Mouse (Mus musculus) gastrocnemius, postnatal 25 days (tissue): ENCODE data around the gene Ube2v1. TPM values are rescaled to one million over a fixed set of nuclear protein-coding genes. Genes with fewer than 3 reads are reported as not detected.

Source experiments
- DNase-seq: peaks from one replicate; pipeline ENCODE4 v3.0.0; 2022
- total RNA-seq, 2 experiments: library from RNA; stranded (reverse); gene quantifications; 1 replicate in 1 of 2; 2 replicates in 1 of 2; pipeline ENCODE4 v1.2.3; 2021

Gene Ube2v1
- total RNA-seq, 2 experiments from 2014 or later, result 157 to 160 TPM

DNA sequence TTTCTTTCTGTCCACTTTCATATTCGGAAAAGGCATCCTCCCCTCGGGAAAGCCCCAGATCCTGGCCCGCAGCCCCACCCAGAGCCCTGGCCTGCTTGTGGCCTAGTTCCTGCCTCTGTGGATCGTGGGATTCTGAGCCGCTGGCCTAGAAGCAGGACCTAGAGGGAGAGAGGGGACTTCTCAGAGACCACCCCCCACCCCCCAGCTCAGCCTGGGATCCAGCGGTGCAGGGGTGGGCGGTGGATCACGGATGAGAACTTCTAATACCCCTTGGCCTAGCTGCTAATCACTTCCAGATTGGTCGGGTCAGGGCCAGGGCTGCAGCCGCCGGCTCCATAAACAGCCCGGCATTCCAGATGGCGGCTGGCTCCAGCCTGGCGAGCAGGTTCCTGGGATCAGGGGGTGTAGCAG, 36.1 kb downstream of the Ube2v1 start:
- DNase-seq, result peak; percentile 78

DNA sequence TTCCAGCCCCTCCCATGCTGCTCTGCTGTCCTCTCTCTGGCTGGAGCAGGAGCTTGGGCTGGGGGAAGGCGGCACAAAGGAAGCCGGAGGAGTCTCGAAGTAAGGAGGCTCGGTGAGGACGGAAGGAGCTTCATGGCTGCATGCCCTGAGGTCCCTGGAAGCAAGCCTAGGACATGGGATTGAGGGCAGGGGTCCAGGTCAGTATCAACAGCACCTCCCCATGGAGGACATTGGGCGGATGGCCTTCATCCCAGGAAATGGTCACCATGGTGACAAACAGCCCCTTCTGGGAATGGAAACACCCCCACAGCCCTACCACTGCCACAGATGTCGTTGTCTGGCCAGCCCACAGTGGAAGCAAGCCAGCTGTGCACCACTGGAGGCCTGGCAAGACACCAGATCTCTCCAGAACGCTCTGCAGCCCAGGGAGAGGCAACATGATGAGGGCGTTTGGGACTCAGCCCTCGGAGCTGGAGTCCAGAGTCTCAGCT, 37.4 kb downstream of the Ube2v1 start:
- DNase-seq, result peak; percentile 93

- DNase-seq, result no peak
These were observed 38.2 kb downstream of the Ube2v1 start for GRCm38 (mm10) chr2:167593551-167594250.

DNA sequence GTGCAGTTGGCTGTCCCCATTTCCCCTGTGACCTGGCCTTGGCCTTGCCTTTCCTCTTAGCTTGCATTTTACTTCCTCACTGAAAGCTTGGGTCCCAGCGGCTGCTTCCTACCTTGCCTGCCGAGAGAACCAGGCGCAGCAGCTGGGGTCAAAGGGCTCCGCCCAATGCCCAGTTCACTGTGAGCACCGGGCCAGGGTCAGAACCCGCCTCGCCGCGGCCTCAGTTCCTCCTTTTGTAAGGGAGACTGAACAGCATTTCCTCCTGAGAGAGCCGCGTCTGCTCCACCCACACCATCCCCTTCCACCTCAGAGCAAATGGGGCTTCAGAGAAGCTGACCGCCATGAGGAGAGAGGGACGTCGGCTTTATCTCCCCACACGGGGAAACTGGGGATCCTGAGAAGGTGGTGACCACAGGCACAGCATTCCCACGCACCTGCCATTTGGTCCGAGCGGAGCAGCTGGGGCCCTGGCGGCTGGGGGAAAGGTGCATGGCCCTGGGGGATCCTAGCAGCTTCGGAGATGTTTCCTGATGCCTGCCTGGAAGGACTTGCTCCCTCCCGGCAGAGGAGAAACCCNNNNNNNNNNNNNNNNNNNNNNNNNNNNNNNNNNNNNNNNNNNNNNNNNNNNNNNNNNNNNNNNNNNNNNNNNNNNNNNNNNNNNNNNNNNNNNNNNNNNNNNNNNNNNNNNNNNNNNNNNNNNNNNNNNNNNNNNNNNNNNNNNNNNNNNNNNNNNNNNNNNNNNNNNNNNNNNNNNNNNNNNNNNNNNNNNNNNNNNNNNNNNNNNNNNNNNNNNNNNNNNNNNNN, 42.9 kb downstream of the Ube2v1 start:
- peak; percentile 62 for DNase-seq

DNA sequence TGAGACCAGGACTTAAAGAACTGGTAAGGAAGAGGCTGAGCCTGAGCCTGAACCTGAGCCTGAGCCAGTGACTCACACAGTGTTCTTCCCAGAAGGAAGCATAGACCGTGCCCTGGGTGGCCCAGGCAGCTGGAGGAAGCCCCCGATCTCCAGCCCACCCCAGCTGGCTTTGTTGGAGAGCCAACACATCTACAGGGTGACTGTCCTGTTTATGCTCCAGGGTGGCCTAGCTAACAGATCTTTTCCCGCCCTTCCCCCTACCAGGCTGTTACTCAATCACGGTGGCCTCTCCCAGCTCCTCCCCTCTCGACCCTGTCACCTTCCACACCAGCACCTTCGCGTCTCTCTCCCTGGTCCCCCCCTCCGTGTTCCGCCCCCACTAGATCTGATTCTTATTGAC, 44.9 kb downstream of the Ube2v1 start:
- no peak for DNase-seq

DNA sequence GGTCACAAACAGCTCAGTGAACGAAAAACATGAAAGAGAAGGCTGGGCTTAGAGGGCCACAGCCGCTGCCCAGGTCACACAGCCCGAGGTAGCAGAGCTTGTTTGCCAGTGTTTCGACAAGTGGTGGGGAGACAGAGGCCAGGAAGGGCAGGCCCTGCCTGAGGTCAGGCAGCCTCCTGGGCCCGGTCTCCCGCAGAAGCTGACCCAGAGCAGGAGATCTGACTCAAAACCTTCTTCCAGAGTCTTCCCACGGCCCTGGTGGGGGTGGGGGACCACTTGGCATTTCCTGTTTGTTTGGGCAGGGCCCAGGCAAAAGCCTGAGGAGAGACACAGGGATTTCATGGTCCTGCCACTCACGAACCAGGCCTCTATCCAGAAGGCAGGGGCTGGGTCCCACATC, 45.9 kb downstream of the Ube2v1 start:
- DNase-seq, result no peak

DNA sequence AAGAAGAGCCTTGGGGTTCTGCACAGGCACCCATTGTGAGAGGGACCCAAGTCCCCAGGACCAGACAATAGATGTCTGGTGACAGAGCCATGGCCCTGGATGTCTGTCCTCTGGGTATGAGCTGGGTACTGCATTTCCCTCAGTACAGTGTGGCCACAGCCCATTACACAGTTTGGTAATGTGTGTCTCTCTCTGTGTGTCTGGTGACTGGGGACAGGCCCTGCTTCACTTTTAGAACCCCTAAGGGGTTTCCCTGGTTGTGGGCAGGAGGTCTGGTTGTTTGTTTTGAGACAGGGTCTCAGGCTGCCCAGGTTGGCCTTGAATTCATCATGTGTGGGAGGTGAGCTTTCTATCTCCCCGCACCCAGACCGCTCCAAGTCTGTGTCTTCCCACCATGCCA, 46.6 kb downstream of the Ube2v1 start:
- DNase-seq, result no peak

DNA sequence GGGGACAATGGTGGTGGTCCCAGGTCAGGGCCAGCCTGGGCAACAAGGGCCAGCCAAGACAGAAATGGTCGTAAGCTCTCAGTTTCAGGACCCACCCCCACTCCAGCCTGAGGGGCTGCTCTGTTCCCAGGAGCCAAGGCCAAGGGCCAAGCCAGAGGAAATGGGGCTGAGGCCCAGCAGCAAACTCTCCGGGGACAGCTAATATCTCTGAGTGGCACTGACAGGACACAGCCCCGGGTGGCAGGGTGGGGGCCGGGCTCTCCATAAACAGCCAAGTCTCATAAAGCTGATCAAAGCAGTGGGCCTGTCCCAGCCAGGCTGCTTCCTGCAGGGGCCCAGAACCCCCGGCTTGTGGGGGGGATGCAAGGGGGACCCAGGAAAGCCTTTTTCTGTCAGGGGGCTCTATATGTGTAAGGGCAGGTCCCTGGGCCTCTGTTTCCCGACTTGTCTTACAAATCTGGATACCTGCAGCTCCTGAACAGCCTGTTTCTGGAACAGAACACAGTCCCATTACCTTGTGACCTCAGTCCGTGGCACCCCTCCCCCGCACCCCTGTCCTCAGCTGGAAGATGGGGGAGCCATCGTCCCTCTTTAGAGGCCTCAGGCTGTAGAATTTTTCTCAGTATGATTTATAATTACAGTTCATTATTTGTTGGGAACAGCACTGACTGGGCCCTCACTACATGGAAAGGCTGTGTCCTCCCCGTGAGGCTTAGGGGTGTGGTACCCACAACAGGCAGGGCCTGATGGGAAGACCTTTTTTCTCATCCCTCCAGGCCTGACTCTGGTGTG, 48.5 kb downstream of the Ube2v1 start:
- no peak for DNase-seq

DNA sequence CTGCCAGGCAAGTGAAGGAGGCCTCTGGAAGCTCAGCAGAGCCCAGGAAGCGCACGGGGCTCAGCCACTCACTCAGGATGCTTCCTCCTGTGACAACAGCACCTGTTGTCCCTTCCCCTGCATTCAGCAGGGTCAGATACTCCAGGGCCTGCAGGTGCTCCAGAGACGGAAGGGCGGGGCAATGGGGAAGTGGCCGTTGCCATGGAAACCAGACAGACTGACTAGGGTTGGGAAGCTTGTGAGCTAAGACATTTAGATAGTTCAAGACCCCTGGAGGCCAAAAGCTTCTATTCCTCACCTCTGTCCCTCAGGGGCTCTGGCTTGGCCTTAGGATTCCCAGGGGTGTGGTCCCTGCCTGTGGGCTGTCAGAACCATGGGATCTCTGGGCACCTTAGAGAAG, 53.4 kb downstream of the Ube2v1 start:
- no peak for DNase-seq

DNA sequence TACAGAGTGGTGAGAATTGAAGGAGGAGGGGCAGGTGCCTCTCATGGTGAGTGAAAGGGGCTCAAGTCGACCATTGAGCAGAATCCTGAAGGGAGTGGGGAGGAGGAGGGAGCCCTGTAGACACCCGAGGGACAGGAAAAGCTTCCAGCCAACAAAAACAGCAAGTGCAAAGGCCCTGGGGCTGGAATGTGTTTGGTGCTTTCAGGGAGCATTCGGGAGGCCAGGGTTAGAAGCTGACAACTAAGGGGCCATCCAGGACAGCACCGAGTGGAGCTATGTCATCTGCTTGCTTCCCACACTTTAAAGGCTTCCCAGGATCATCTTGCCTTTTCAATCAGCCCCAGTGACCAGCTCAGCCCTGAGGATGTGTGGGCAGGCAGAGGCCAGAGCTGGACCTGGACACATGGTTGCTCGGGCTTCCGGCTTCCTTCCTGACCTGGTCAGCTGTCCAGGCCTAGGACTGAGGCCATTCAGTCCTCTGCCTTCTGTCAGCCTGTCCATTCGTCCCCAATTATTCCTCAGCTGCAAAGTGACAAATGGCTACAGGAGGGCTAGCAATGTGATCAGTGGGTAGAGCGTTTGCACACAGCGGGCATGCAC, 54.6 kb downstream of the Ube2v1 start:
- DNase-seq, result no peak

DNA sequence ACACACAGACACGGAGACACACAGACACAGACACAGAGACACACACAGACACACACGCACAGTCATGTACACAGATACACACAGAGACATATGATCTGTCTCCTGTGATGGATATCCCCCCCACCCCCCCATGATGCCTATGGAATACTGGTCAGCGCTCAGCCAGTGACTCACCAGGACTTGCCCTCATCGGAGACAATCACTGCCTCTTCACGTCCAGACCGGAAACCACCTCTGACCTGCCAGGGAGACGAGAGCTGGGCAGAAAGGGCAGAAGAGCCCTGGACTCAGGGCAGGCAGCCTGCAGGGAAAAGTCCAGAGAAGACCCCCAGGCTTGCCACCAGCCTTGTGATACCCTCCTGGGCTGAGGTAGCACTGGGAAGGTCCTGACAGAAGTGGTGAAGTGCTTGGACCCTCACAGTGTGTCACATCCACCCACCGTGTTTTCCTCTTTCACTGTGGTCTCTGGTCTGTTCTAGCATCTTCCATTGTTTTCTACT, 55.7 kb downstream of the Ube2v1 start:
- DNase-seq, result no peak

DNA sequence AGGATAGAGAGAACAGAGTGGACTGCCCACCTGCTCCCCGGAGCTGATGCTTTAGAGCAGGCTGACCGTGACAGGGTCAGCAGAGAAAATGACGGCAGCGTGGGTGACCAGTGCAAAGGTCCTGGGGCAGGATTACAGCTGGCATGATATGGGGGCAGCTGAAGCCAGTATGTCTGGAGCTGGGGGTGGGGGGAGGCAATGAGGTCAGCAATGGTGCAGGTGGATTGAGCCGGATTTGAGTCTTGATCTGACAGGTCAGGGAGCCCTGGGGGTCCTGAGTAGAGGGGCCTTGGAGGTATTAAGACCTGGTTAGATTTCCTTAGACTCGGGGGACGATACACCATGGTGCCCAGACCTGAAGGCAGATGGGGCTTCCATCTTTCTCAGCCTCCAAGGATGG, 56.3 kb downstream of the Ube2v1 start:
- no peak for DNase-seq

DNA sequence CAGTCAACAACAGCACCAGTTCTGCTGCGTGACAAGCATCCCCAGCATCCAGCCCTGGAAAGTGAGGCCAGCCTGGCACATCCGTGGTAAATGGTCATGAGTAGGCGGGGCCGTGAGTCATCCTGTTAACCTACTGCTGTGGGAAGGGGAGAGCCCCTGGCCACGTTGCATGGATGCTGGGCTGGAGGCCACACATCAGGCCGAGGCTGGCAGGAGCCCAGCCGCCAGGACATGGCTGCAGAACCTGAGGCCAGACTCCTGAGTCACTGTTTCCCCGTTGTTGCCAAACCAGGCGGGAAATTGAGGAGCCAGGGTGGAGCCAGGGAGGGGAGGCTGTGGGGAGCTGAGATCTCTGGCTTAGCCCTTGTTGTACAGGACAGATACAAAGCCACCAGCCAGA, 57.1 kb downstream of the Ube2v1 start:
- peak; percentile 86 for DNase-seq

DNA sequence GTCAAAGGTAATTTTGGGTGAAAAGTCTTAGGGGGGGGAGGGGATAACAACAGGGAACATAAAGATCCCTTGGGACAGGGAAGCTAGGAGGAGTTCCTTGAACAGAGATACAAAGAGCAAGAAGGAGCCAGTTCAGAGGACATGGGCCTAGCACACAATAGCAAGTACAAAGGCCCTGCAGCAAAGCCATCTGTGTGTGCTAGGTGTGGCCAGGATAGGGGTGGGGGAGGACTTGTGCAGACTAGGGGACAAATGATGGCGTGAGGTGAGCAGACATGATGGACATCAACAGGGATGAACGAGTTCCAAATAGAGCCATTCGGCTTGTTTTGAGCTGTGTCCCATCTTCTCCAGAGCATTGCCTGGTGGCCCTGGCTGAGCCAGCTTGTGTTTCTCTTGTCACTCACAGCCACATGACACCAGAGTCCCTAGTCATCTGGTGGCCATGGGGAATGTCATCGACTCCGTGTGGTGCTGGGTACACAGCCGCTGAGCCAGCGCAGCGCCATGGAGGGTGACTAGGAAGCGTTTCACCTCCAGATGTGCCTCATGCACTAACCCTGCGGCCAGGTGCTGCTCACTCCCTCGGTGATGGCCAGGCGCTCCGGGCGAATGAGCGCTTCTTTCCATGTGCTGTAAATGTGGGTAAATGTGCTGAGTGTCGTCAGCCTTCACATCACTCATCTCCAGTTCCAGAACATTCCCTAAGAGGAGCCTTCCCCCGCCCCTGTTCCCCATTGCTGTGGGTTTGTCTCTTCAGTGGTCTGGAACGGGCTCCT, 60.3 kb downstream of the Ube2v1 start:
- no peak for DNase-seq

GRCm38 (mm10) chr2:167570815-167571214, 61.1 kb downstream of the Ube2v1 start:
- DNase-seq, result no peak

DNA sequence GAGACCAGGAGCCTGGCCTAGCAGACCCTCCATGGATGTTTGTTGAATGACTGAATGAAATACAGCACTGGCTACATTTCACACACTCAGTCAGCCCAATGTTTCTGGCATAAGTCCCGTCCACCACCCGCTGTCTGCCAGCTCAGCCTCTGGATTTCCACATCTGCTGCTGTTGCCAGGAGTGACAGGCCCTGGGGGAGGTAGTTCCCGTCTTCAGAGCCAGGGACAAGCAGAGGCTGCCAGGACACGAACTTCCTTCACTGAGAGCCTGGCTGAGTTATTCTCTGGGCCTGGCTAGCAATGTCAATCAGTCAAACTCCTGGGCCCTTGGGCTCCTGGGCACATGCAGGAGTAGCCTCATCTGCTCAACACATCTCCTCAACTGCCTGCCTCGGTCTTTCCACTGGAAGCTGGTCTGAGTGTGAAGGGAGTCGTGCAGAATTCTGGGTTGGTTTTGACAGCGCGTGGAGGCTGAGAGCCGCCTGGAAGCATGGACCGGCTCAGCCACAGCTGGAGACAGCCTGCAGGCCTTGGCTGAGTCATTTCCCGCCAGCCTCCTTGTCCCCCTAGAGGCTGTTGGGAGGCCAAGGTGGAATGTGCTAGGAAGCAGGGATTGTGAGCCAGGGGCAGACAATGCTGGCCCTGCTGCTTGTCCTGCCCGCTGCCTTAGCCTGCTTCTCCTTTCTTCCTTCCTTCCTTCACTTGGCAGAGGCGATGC, 61.8 kb downstream of the Ube2v1 start:
- peak; percentile 91 for DNase-seq

DNA sequence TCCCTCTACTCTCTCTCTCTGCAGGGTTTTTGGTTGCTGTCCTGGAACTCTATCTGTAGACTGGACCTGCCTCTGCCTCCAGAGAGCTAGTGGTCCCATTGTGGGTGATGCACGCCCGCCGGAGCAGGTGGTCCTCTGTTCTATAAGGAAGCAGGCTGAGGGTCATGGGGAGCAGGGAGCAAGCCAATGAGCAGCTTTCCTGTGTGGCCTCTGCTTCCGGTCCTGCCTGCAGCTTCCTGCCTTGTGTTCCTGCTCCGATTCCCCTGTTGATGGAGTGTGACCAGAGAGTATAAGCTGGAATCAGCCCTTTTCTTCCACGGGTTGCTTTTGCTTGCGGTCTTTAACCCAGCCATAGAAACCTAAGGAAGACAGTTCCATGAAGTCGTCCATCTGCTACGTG, 63.8 kb downstream of the Ube2v1 start:
- no peak for DNase-seq

DNA sequence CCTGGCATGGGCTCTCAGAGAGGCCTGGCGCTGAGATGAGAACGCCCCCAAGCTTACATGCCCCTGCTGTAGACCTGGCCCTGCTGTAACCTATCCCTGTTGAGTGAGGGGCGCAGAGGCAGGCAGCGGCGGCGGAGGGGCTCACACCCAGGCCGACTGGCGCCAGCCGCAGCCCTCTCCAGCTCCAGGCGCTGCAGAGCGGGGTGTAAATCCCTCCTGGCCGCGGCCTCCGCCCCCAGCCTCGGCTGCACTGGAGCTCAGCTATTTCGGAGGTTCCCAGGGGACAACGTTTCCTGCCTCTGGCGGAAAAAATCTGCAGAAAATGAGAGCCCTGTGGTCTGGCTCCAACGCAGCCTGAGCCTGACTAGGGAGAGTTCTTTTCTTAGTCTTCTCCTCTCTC, 66.2 kb downstream of the Ube2v1 start:
- peak; percentile 80 for DNase-seq

GRCm38 (mm10) chr2:167565312-167565656, 66.6 kb downstream of the Ube2v1 start:
- DNase-seq, result no peak

DNA sequence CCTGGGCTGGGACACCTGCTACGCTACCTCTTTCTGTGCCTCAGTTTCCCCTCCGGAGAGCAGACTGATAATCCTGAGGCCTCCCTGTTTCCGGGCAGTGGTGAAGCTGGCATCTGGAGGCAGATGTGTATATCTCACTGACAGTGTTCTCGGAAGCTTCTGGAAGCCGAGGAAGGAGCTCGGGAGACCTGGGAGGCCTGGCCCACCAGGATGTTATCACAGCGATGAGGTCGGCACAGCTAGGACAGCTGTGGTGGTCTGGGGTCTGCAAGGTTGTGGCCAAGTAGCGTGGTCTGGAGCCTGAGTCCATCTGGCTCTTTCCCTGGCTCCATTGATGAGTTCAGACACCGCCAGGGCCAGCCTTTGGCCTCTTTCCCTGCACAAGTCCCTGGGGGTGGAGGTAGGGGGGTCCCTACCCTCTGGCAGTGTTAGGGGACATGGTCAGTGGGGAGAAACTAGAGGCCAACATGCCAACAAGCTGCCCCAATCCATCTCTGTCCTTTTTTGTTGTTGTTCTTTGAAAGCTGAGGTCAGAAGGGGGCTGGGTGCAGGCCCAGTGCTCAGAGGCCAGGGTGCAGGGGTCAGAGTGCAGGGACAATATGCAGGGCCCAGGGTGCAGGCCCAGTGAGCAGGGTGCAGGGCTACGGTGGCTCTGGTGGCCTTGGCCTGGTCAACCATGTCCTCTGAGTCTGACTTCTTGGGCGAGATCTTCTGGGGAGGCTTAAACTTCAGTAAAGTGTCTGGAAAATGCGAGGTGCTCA, 67.2 kb downstream of the Ube2v1 start:
- DNase-seq, result no peak
